Mouse (Mus musculus) heart, postnatal 14 days (tissue): ENCODE measurements around the gene Atxn7l3. TPM values are rescaled to one million over a fixed set of nuclear protein-coding genes. Genes with fewer than 3 reads are reported as not detected.

Source experiments
- DNase-seq, 2 experiments: peaks; one replicate each; pipeline ENCODE4 v3.0.0; 2021 to 2022
- intact Hi-C: fragments of 180-260 bp; cut with DNase I; formaldehyde crosslinking; loops from one replicate; pipeline ENCODE4 v1.15.1; 2025
- long read RNA-seq, 2 experiments: library from polyadenylated mRNA; stranded (forward); transcript quantifications; one replicate each; pipeline ENCODE4 v2.0.0; 2021
- total RNA-seq, 2 experiments: library from RNA; stranded (reverse); gene quantifications; 2 replicates each; pipeline ENCODE4 v1.2.3; 2021

Gene Atxn7l3
- 10 to 100 TPM; 26.5 to 29.5 TPM for total RNA-seq
- long read RNA-seq, experiment 1, partial matches to known transcripts: 0 of 15 reads
- long read RNA-seq, experiment 1, other reads (novel, unspliced or antisense): 9 of 15 reads
- long read RNA-seq, experiment 2, partial matches to known transcripts: 0 of 10 reads
- long read RNA-seq, experiment 2, other reads (novel, unspliced or antisense): 7 of 10 reads

DNA sequence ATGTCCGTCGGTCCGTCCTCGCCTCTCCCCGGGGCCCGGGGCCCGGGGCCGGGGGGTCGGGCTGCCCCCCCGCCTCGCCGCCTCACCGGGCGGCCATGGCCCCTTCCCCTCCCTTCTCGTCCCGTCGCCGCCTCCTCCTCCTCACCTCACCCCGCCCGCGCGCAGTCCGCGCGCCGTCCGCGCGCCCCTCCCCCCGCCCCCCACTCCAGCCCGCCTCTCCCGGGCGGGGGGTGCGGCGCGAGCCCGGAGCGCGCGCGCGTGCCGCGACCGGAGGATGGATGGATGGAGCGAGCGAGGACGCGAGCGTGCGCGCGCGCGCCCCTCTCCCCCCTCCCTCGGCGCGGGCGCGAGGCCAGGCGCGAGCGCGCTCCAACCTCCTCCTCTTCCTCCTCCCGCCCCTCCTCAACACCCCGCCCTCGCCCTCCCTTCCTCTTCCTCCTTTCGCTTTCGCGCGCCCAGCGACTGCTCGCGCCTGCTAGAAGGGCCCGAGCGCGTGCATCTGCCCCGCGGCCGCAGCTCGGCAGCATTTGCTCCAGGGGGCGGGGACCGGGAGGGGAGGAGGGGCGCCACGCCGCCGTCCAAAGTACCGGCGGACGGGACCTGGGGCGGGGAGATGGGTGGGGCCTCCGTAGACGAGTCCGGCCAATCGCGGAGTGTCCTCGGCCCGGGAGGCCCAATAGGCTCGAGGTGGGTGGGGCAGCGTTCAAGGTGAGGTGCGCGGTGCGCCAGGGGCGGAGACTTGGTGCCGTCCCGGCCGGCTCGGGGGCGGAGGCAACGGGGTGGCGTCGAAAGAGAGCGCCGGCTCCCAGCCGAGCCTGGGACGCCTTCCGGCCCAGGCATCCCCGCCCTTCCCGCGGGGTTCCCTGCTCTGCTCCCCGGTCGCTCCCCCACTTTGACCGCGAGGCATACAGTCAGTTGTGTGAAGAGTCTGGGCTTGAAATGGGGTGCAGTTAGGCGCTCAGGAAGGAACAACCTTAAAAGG is at the start of gene Atxn7l3:
Gene Atxn7l3 (minus strand): TSS at position 141 of the 982 bp plus-strand sequence.
- DNase-seq: peak; percentile 98 to 99
- intact Hi-C loops: loop anchor here (2.0 kb wide), 1 partner anchor 112 kb away; no protein-coding TSS in a partner anchor

DNA sequence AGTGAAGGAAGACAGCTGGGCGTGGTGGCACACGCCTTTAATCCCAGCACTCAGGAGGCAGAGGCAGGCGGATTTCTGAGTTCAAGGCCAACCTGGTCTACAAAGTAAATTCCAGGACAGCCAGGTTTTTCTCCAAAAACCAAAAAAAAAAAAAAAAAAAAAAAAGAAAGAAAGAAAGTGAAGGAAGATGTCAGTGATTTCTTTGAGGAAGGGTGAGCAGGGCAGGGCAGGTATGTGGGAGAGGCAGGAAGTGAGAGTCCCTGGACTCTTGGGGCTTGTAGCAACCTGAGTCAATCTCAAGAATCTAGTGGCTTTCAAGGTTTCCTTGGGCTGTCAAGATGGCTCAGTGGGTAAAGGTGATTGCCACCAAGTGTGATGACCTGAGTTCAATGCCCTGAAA is 48.0 kb upstream of the Atxn7l3 start:
- intact Hi-C loops: no loop called here
- DNase-seq: no peak

DNA sequence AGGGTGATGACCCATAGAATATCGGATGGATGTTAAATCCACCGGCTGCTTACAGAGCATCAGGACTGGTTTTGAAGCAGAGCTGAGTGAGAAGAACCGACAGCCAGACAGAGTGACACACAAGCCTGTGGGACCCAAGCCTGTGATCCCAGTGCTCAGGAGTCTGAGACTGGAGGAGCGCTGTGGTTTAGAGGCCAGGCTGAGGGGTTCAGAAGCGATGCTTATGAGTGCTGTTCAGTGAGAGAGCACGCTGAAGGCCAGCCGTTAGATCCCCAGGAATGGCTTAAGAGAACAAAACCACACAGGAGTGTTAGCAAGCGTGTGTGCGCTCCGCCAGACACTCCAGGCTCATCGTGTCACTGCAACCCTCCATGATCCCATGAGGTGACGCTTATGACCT is 46.3 kb upstream of the Atxn7l3 start:
- intact Hi-C loops: no loop called here
- no peak for DNase-seq

DNA sequence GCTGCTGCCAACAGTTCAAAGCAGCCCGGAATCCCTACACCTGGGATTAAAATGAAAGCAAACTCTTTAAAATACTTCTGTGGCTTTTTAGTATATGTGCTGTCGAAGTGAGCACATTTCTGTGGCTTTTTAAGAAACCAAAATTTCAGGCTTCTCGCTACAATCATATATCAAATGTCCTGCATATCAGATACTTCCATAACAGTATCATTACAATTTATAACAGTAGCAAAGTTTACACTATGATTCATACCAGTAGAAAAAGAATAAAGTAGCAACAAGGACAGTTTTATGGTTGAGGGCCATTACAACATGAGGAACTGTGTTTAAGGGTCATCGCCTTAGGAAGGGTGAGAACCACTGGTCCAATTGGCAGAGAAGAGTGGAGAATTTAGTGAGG is 44.7 kb upstream of the Atxn7l3 start:
- DNase-seq: no peak

DNA sequence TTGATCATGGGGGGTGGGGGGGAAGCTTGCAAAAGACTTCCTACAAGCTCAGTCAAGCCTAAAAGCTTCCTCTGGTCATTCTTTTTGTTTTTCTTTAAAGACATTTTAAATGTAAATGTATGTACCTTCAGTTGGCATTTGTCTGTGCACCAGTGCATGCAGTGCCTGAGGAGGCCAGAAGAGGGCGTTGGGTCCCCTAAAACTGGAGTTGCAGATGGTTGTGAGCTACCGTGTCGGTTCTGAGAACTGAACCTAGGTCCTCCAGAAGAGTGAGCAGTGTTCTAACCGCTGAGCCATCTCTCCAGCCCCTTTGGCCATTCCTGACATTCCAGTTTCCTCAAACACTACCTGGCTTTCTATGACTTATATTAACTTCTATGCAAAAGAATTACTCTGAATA is 43.2 kb upstream of the Atxn7l3 start:
- intact Hi-C loops: no loop called here
- no peak for DNase-seq

More for the DNA sequence above, 44.7 kb upstream of the Atxn7l3 start:
- intact Hi-C loops: no loop called here

DNA sequence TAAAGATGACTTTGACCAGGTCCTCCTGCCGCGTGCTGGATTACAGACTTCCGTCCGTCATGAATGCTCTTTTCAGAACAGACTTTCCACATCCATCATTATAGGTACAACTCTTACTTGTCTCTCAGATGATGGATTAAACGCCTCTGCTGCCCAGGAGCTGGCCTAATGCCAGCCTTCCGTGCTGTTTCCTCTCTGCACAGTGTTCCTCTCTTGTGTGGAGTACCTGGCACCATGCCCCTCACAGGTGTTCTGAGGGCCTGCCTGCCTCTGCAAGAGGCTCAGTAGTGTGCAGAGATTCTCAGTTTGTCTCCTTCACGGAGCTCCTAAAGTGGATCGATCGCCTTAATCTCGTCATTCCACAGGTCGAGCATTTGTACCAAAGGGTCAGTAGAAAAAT is 42.8 kb upstream of the Atxn7l3 start:
- DNase-seq: peak; percentile 29 to 32
- intact Hi-C loops: no loop called here

DNA sequence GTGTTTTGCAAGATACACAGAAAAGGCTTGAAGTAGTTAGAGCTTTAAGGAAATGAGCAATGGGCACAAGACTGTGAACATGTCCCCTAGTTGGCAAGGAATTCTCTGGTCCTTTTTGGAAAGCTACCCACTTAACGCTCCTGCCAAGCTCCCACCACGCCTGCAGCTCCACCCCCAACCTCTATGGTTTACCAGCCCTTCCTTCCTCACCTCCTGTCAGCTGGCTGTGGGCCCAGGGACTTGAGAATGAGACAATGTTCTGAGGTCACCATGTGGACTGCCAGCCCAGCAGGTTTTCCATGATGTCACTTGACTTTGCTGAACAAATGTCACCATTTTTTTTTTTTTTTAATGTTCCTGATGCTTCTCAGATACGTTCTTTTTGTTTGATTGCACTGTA is 42.1 kb upstream of the Atxn7l3 start:
- intact Hi-C loops: no loop called here

DNA sequence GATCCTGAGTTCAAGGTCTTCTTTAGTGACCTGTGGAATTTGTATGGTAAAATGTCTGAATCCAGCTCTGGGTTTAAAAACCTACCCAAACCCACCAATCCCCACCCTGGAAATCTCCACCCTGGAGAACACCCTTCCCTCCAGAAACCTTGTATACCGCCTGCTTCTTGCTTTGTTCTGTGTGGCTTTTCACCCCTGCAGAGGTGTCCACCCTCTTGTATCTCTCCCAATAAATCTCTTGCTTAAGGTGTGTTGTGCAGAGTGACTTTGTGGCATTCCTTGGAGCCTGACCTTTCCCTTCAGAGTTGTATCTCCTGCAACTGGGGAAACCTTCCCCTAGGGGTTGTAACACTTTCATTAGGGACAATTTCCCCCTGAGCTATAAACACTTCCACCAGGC is 41.5 kb upstream of the Atxn7l3 start:
- no peak for DNase-seq
- intact Hi-C loops: no loop called here

More for the DNA sequence above, 42.1 kb upstream of the Atxn7l3 start:
- peak; percentile 85 to 87 for DNase-seq

DNA sequence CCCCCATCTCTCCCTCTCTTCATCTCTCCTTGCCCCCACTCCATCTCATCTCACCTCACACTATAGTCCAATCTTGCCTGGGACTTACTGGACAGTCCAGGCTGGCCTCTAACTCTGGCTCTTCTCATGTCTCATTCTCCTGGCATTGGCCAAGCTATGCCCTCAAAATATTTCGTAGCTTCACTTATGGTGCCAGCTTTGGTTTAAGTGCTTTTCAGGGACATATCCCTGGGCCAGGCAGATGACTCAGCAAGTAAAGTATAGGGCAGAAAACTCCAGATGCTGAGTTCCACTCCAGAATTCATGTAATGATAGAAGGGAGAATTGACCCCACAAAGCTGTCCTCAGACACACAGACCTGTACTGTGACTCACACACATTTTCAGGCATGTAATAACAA is 39.8 kb upstream of the Atxn7l3 start:
- intact Hi-C loops: no loop called here

DNA sequence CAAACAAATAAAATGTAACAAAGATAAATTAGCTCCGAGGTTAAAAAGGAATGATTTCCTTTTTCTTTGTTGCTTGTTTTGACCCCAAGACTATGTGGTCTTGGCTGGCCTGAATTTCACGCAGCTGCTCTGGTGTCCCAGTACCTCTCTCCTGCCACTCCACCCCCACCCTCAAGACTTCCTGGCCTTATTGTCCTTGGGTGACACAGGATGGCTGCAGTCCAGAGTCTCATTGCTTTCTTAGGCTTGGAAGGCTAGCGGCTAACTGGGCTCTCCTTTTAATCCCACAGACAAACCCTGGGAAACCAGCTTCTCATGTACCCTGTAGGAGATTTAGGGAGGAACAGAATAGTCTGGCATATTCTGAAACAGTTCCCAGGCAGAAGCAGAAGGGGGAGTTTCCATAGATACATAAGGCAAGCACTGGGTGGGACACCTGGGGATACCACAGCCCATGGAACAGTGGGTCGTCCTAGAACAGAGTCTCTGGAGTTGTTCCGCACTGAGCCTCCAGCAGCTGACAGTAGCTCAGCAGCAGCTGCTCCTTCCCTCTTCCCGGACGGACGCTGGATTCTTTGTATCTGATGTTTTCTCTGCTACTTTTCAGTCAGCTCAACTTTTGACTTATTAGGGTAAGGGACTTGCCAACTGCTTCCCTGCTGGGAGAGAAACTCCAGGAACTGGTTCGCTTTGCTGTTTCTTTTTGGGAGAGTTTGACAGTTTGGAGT is 38.7 kb upstream of the Atxn7l3 start:
- intact Hi-C loops: loop anchor here (2.0 kb wide), 1 partner anchor 14 kb away; no protein-coding TSS in a partner anchor
- DNase-seq: peak; percentile 43 to 68

More for the DNA sequence above, 39.8 kb upstream of the Atxn7l3 start:
- no peak for DNase-seq

DNA sequence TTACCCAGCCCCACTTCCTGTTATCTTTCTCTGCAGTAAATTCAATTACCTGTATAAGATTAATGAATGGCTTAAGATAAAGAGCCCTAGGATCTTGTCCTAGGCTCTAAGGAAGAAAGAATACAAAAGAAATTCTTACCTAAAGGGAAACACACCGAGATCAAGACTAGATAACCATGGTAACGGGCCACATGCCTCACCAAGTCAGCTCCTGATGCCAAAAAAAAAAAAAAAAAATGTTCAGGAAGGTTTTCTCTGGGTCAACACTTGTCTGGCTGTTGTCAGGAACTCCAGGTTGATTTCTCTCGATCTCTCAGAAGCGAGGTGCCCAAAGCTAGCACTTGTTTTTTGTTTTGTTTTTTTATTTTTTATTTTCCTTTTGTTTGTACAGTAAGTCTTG is 37.6 kb upstream of the Atxn7l3 start:
- intact Hi-C loops: loop anchor here (2.0 kb wide), 1 partner anchor 13 kb away; no protein-coding TSS in a partner anchor
- no peak for DNase-seq

DNA sequence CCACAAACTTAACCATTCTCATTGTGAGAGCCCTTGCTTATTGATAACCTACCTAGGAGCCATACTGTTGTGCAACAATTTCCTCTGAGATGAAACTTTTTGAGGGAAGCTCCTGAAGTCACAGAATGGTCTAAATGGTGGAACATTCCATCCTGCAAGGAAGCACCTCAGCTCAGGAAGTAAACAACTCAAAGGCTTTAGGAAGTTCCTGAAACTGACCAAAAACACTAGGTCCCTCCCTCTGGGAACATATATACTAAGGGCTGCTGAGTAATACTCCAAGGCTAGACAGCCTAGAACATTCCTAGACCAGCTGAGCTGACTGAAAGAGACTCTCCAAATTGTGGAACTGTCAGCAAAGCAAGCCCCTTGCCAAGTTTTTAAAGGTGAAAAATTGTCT is 36.6 kb upstream of the Atxn7l3 start:
- DNase-seq: no peak
- intact Hi-C loops: no loop called here

DNA sequence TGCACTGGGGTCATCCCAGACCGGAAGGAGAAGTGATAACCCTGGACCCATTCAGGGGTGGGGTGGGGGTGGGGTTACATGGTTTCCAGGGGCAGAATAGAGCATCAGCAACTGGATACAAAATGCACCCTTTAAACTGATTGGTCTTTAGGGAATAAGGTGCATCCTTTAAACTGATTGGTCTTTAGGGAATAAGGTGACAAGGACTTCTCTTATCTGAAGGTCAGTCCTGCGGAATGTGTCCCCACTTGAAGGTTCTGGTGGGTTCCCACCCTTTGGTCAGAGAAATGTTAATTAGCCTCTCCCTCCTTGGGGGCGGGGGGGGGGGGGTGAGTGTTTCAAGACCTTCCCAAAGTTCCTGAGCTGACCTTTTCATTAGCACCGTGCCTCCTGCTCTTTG is 35.4 kb upstream of the Atxn7l3 start:
- no peak for DNase-seq
- intact Hi-C loops: no loop called here

DNA sequence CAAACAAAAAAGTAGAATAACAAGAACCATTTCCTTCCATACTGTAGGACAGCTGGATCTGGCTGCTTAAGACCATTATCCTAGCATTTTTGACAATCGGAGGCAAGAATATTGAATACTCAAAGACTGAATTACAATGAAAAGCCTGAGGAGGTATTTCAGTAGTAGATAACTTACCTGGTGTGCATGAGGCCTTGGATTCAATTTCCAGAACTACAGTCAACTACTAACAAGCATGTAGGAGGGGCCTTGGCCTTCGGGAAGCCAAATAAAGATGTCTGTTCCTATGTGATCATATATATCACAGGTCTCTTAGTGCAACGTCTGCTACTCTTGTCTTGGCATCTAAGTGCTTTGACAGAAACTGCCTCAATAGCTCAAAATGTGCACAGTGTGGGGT is 33.6 kb upstream of the Atxn7l3 start:
- intact Hi-C loops: no loop called here
- no peak for DNase-seq

DNA sequence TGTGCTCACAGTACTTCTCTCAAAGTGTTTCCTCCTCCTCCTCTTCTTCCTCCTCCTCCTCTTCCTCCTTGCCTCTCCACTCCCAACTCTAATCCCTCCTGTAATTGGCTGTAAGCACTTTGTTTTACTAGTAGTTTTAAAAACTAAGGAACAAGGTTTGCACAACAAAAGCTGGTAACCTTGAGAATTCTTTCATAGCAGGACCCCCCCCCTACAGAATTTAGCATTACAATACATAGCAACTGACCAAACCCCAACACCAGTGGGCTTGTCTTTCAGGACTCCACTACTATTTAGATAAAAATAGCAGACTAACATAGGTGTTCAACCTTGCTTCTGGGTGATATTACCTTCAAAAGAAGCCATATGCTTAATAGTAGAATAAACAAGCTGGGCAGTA is 33.1 kb upstream of the Atxn7l3 start:
- no peak for DNase-seq
- intact Hi-C loops: no loop called here

DNA sequence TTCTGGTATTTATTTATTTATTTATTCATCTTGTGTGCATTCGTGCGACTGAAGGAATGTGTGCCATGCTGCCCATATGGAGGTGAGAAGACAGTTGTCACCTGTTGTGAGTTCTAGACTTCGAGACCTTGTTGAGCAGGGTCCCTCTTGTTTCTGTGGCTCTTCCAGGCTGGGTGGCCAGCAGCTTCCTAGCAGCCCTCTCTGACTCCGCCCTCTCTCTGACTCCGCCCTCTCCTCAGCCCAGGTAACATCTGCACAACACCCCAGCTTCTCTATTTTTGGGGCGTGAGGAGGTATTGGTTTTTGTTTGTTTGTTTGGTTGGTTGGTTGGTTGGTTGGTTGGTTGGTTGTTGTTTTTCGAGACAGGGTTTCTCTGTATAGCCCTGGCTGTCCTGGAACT is 31.4 kb upstream of the Atxn7l3 start:
- intact Hi-C loops: no loop called here

DNA sequence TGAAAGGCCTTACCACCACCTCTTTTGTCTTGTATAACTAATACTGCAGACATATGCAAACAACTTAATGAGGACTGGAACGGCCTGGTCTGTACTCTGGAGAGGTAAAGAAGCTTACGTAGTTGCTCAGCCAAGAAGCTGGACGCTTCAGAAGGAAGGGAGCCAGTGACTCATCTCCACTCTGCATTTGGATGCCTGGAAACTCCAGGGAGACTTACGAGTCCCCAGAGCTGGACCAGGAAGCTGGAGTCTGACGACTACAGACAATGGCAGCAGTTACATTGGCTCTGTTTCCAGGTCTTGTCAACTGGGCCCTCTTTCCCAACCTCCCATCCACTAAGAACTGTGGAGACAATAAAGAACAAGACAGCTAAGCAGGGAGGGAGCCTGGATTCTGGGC is 30.8 kb upstream of the Atxn7l3 start:
- DNase-seq: no peak
- intact Hi-C loops: no loop called here

More for the DNA sequence above, 31.4 kb upstream of the Atxn7l3 start:
- DNase-seq: no peak

DNA sequence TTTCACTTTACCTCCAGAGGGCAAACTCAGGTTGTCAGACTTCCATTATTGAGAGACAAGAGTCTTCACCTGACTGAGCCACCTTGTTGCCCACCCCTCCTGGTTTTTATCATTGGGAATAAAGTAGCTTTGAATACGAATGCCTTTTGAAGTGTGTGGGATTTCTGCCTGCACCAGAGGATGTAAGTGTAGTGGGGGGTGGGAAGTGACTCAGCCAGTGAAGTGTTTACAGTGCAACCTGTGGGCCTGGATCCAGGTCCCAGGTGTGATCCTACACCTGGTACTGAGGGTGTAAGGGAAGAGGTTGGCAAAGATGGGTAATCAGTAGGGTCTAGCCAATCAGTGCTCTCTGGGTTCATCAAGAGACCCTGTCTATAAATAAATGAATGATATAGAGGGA is 27.1 kb upstream of the Atxn7l3 start:
- no peak for DNase-seq
- intact Hi-C loops: no loop called here

DNA sequence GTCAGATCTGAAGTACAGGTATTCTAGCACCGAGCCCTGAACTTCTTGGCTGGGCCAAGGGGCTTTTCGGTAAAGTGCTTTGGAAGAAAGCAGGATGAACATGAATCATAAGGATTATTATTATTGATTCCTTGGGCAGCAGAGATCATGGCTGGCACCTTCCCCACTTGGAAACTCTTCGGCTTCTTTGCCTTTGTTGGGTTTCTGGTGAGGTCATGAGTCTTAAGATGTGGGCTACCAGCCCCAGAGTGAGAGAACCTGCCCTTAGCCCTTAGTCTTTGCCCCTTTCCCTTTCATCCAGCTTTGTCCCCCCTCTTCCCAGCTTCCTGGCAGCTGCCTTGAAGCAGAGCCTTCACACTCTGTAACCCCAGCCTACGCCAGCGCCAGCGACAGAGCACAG is 25.5 kb upstream of the Atxn7l3 start:
- DNase-seq: no peak
- intact Hi-C loops: loop anchor here (2.0 kb wide), 1 partner anchor 13 kb away; no protein-coding TSS in a partner anchor

DNA sequence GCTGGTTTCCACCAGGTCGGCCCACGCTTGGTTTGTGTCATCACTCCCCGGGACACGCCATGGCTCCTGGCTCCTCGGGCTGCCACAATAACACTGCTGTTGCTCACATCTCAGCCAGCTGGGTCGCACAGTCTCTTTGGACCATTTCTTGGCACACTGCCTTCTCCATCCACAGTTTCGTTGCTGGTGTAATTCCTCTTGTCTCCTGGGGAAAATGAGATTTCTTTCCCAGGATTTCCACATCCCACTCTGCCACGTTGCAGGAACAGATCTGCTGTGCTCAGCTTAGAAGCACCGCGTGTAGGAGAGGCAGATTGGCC is 24.2 kb upstream of the Atxn7l3 start:
- peak; percentile 80 to 87 for DNase-seq
- intact Hi-C loops: loop anchor here (1.0 to 2.0 kb wide), 2 partner anchors 14 to 87 kb away; partner anchors contain the start of gene Slc25a39
